Mouse (Mus musculus): ENCODE measurements around the gene Wnt3. TPM values are rescaled to one million over a fixed set of nuclear protein-coding genes. Genes with fewer than 3 reads are reported as not detected.

The Wnt3 gene
- total and polyA plus RNA-seq, 3 experiments = 0.11 TPM; not detected in 2

DNA sequence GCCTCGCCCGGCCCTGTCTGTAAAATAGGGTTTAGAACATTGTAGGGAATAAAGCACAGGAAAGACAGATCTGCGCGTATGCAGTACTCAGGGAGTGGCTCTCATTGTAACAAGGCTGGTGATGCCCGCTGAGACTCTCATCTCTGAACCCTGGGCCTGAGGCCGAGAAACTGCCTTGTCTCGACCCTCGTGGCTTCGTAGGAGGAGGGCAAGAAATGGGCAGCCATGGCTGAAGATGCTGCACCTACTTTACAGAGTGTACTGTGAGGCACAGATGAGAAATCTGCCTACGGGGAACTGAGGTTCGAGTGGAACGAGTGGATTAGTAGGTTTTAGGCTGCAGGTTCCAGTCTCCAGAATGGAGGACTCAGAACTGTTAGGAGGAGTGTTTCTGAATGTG lies 36.7 kb downstream of the Wnt3 start:
- no peak for TF ChIP-seq GATA2 (IDR thresholded peaks at IDR 0.05; ENCODE audit: borderline replicate concordance, low read depth, low read length)
- H3K9me3 ChIP-seq (replicated peaks) = peaks cover 28% of the 10 kb centered on the region
- no peaks in the 10 kb centered on the region for H3K4me1 ChIP-seq (ENCODE audit: insufficient read depth, low read depth, low read length)
- DNase-seq (ENCODE audit: low spot score) = no peak
- H3K27me3 ChIP-seq (ENCODE audit: insufficient read depth, low read length) = peaks cover 12% of the 10 kb centered on the region; the same call in 1 of the 2 replicates
- ATAC-seq (ENCODE audit: extremely low read depth, insufficient number of reproducible peaks, low FRiP score, poor library complexity, severe bottlenecking) = no peak
- H3K36me3 ChIP-seq (replicated peaks) = no peaks in the 10 kb centered on the region
- H3K4me3 ChIP-seq (ENCODE audit: low read depth, low read length) = no peak overlapping the region

- DNase-seq (ENCODE audit: low spot score) (no peak), ATAC-seq (ENCODE audit: extremely low read depth, insufficient number of reproducible peaks, low FRiP score, poor library complexity, severe bottlenecking) (no peak)
- TF ChIP-seq CTCF (IDR thresholded peaks at IDR 0.05; ENCODE audit: low read depth, low read length) (no peak), GATA1 (IDR thresholded peaks at IDR 0.05; ENCODE audit: borderline replicate concordance, low read length) (no peak), TAL1 (conservative IDR thresholded peaks at IDR 0.05; ENCODE audit: low read depth, low read length) (no peak), POLR2AphosphoS5 (IDR thresholded peaks at IDR 0.05; ENCODE audit: insufficient replicate concordance, low read depth, low read length) (no peak), GATA2 (IDR thresholded peaks at IDR 0.05; ENCODE audit: borderline replicate concordance, low read depth, low read length) (no peak)
- H3K9me3 ChIP-seq (replicated peaks) = peaks cover 28% of the 10 kb centered on the region
- H3K4me1 ChIP-seq (ENCODE audit: insufficient read depth, low read depth, low read length) = no peaks in the 10 kb centered on the region
- peaks cover 16% of the 10 kb centered on the region; the same call in 1 of the 2 replicates for H3K27me3 ChIP-seq (ENCODE audit: insufficient read depth, low read length)
- no peak overlapping the region for H3K4me3 ChIP-seq (ENCODE audit: low read depth, low read length)
- no peaks in the 10 kb centered on the region for H3K36me3 ChIP-seq (replicated peaks)
Observed at GRCm38 (mm10) chr11:103811246-103811645, 37.3 kb downstream of the Wnt3 start.

DNA sequence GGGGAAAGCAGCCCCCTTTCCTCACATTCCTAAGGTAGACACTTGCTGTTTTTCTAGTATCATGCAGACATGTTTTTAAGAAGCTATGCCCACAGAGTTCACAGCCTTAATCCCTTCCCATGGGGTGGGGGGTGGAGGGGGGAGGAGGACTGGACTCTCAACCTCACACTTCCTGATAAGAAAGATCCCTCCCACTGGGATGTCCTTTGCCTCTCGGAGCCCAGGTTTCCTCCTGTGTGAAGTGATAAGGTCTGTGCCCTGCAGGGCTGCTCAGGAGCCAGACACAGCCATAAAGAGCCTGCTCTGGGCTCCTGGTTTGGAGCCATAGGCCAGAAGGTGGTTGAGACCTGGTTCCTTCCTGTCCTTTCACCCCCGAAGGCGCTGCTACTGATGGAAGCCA lies 40.9 kb downstream of the Wnt3 start:
- no peak for TF ChIP-seq CTCF (IDR thresholded peaks at IDR 0.05; ENCODE audit: low read depth, low read length)
- no peak for TF ChIP-seq TAL1 (conservative IDR thresholded peaks at IDR 0.05; ENCODE audit: low read depth, low read length)
- TF ChIP-seq POLR2AphosphoS5 (IDR thresholded peaks at IDR 0.05; ENCODE audit: insufficient replicate concordance, low read depth, low read length) = no peak
- no peak for TF ChIP-seq GATA1 (IDR thresholded peaks at IDR 0.05; ENCODE audit: borderline replicate concordance, low read length)
- TF ChIP-seq GATA2 (IDR thresholded peaks at IDR 0.05; ENCODE audit: borderline replicate concordance, low read depth, low read length) = no peak
- no peaks in the 10 kb centered on the region for H3K4me1 ChIP-seq (ENCODE audit: insufficient read depth, low read depth, low read length)
- H3K27me3 ChIP-seq (ENCODE audit: insufficient read depth, low read length) = peaks cover 13% of the 10 kb centered on the region; the same call in 1 of the 2 replicates
- H3K4me3 ChIP-seq (ENCODE audit: low read depth, low read length) = no peak overlapping the region
- DNase-seq (ENCODE audit: low spot score) = no peak
- H3K9me3 ChIP-seq (replicated peaks) = peaks cover 16% of the 10 kb centered on the region
- no peak for ATAC-seq (ENCODE audit: extremely low read depth, insufficient number of reproducible peaks, low FRiP score, poor library complexity, severe bottlenecking)
- H3K36me3 ChIP-seq (replicated peaks) = peaks cover 4% of the 10 kb centered on the region

DNA sequence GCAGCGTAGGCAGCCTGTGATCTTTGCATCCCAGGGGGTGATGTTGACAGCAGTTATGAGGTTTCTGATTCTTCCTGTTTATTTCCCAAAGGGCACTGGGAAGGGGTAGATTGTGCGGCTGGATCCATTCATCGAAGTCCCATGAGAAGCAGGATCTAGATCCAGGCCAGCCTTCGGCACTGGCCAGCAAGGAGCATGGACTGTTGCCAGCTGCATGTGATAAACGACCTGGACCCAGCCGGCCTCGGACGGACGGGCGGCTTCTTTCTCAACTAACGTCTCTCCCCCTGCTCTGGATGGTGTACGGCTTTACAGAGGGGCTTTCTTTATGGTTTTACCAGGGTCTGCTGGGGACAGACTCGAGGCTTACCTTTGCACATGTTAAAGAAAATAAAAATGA lies 42.0 kb downstream of the Wnt3 start:
- no peak for TF ChIP-seq POLR2AphosphoS5 (IDR thresholded peaks at IDR 0.05; ENCODE audit: insufficient replicate concordance, low read depth, low read length)
- TF ChIP-seq GATA2 (IDR thresholded peaks at IDR 0.05; ENCODE audit: borderline replicate concordance, low read depth, low read length) = no peak
- no peak for TF ChIP-seq GATA1 (IDR thresholded peaks at IDR 0.05; ENCODE audit: borderline replicate concordance, low read length)
- no peak for TF ChIP-seq TAL1 (conservative IDR thresholded peaks at IDR 0.05; ENCODE audit: low read depth, low read length)
- TF ChIP-seq CTCF (IDR thresholded peaks at IDR 0.05; ENCODE audit: low read depth, low read length) = no peak
- DNase-seq (ENCODE audit: low spot score) (no peak), ATAC-seq (ENCODE audit: extremely low read depth, insufficient number of reproducible peaks, low FRiP score, poor library complexity, severe bottlenecking) (no peak)
- Histone ChIP-seq H3K4me3 (ENCODE audit: low read depth, low read length) (no peak overlapping the region), H3K4me1 (ENCODE audit: insufficient read depth, low read depth, low read length) (no peaks in the 10 kb centered on the region), H3K9me3 (replicated peaks) (peaks cover 5% of the 10 kb centered on the region), H3K27me3 (ENCODE audit: insufficient read depth, low read length) (peaks cover 13% of the 10 kb centered on the region; the same call in 1 of the 2 replicates), H3K36me3 (replicated peaks) (peaks cover 10% of the 10 kb centered on the region)

DNA sequence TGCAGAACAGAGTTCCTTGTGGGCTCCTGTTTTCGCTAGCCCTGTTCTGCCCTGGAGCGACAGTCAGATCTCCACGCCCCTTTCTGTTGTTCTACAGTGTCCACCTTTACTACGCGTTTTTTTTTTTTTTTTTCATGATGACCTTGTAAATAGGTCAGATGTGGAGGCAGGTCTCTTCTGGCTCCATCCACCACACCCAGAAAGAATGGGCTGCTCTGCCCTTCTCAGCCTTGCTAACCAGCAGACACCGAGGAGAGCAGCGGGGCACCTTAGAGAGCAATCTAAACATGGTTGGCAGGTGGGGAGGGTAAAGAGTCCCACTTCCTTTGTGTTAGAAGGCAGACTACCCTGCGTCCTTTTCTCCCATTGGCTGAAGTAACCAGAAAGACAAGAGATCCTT lies 42.8 kb downstream of the Wnt3 start:
- no peak for ATAC-seq (ENCODE audit: extremely low read depth, insufficient number of reproducible peaks, low FRiP score, poor library complexity, severe bottlenecking)
- no peaks in the 10 kb centered on the region for H3K9me3 ChIP-seq (replicated peaks)
- no peaks in the 10 kb centered on the region for H3K4me1 ChIP-seq (ENCODE audit: insufficient read depth, low read depth, low read length)
- no peak overlapping the region for H3K4me3 ChIP-seq (ENCODE audit: low read depth, low read length)
- no peak for DNase-seq (ENCODE audit: low spot score)
- H3K27me3 ChIP-seq (ENCODE audit: insufficient read depth, low read length) = peaks cover 10% of the 10 kb centered on the region; the same call in 1 of the 2 replicates
- peaks cover 15% of the 10 kb centered on the region for H3K36me3 ChIP-seq (replicated peaks)
- TF ChIP-seq CTCF (IDR thresholded peaks at IDR 0.05; ENCODE audit: low read depth, low read length) (no peak), GATA1 (IDR thresholded peaks at IDR 0.05; ENCODE audit: borderline replicate concordance, low read length) (no peak), GATA2 (IDR thresholded peaks at IDR 0.05; ENCODE audit: borderline replicate concordance, low read depth, low read length) (no peak), TAL1 (conservative IDR thresholded peaks at IDR 0.05; ENCODE audit: low read depth, low read length) (no peak), POLR2AphosphoS5 (IDR thresholded peaks at IDR 0.05; ENCODE audit: insufficient replicate concordance, low read depth, low read length) (no peak)

GRCm38 (mm10) chr11:103827201-103827600 lies 53.3 kb downstream of the Wnt3 start:
- no peaks in the 10 kb centered on the region for H3K27me3 ChIP-seq (ENCODE audit: insufficient read depth, low read length)
- no peak for ATAC-seq (ENCODE audit: extremely low read depth, insufficient number of reproducible peaks, low FRiP score, poor library complexity, severe bottlenecking)
- no peak overlapping the region for H3K4me3 ChIP-seq (ENCODE audit: low read depth, low read length)
- peaks cover 82% of the 10 kb centered on the region for H3K36me3 ChIP-seq (replicated peaks)
- H3K9me3 ChIP-seq (replicated peaks) = no peaks in the 10 kb centered on the region
- H3K4me1 ChIP-seq (ENCODE audit: insufficient read depth, low read depth, low read length) = no peaks in the 10 kb centered on the region
- TF ChIP-seq POLR2AphosphoS5 (IDR thresholded peaks at IDR 0.05; ENCODE audit: insufficient replicate concordance, low read depth, low read length) (no peak), GATA1 (IDR thresholded peaks at IDR 0.05; ENCODE audit: borderline replicate concordance, low read length) (no peak), CTCF (IDR thresholded peaks at IDR 0.05; ENCODE audit: low read depth, low read length) (no peak), TAL1 (conservative IDR thresholded peaks at IDR 0.05; ENCODE audit: low read depth, low read length) (no peak), GATA2 (IDR thresholded peaks at IDR 0.05; ENCODE audit: borderline replicate concordance, low read depth, low read length) (no peak)
- no peak for DNase-seq (ENCODE audit: low spot score)

DNA sequence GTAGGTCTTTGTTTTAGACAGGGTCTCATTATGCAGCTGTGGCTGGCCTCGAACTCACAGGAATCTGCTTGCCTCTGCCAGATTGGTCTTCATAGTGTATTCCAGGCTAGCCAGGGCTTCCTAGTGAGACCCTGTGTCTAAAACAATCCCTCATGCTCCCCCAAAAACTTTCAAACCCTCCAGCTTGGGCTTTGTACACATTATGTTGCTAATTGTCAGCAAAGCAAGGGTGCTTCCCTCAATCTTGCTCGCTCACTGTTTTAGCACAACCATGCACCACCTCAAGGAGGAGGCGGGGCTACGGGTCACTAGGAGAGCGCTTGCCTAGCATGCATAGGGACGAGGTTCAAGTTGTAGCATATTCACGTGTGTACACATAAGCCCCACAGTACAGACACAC lies 54.9 kb downstream of the Wnt3 start:
- no peaks in the 10 kb centered on the region for H3K4me1 ChIP-seq (ENCODE audit: insufficient read depth, low read depth, low read length)
- DNase-seq (ENCODE audit: low spot score) = no peak
- H3K9me3 ChIP-seq (replicated peaks) = no peaks in the 10 kb centered on the region
- no peaks in the 10 kb centered on the region for H3K27me3 ChIP-seq (ENCODE audit: insufficient read depth, low read length)
- H3K36me3 ChIP-seq (replicated peaks) = peaks cover 80% of the 10 kb centered on the region
- H3K4me3 ChIP-seq (ENCODE audit: low read depth, low read length) = no peak overlapping the region
- no peak for ATAC-seq (ENCODE audit: extremely low read depth, insufficient number of reproducible peaks, low FRiP score, poor library complexity, severe bottlenecking)
- TF ChIP-seq GATA2 (IDR thresholded peaks at IDR 0.05; ENCODE audit: borderline replicate concordance, low read depth, low read length) (no peak), GATA1 (IDR thresholded peaks at IDR 0.05; ENCODE audit: borderline replicate concordance, low read length) (no peak), CTCF (IDR thresholded peaks at IDR 0.05; ENCODE audit: low read depth, low read length) (no peak), POLR2AphosphoS5 (IDR thresholded peaks at IDR 0.05; ENCODE audit: insufficient replicate concordance, low read depth, low read length) (no peak), TAL1 (conservative IDR thresholded peaks at IDR 0.05; ENCODE audit: low read depth, low read length) (no peak)

Data from G1E (cell line).